In the genomic region with DNA sequence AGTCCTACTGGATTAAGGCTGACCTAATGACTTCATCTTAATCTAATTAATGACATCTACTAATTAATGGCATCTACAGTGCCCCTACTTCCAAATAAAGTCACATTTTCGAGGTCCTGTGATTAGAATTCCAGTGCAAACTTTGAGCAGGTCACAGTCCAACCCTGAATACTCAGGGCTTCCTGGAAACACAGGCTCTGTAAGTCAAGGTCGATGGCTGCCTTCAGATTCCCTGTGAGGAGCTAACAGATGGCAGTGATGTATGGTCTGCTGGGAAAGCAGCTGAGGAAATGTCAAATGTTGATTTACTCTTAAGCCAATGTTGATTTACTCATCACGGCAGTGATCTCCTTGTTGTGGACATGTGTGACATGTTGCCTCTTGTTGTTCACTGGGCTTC, we compare ENCODE assay signal across 38 mouse cellular contexts. TPM values are rescaled to one million over a fixed set of nuclear protein-coding genes. Genes with fewer than 3 reads are reported as not detected.
DNase-seq lines count a peak whose midpoint lies in the region; ATAC-seq and TF ChIP-seq lines count a peak whose summit lies in the region.
"Had no signal": no experiment of that assay in that cellular context is flagged by ENCODE, and none has a peak within 500 bp of the region (broad histone marks: within the 10 kb centered on the region; RNA-seq: fewer than 3 reads in every experiment).

No protein-coding gene starts in this region.

- no peaks in the 10 kb centered on the region for H3K36me3 ChIP-seq in kidney, adult 2 months (ENCODE audit: control insufficient read depth, insufficient read depth, low read length)
- H3K36me3 ChIP-seq: embryonic facial prominence, embryonic 10.5 days; embryonic facial prominence, embryonic 15.5 days; hindbrain, embryonic 12.5 days; limb, embryonic 15.5 days; liver, embryonic 13.5 days; midbrain, embryonic 12.5 days; neural tube, embryonic 12.5 days; stomach, embryonic 15.5 days had no signal

- no peaks in the 10 kb centered on the region for H3K27me3 ChIP-seq in kidney, adult 2 months (replicated peaks; ENCODE audit: control insufficient read depth, insufficient read depth, low read length)
- H3K27me3 ChIP-seq: embryonic facial prominence, embryonic 15.5 days; forebrain, embryonic 13.5 days; hindbrain, embryonic 12.5 days; limb, embryonic 15.5 days; liver, embryonic 13.5 days; midbrain, embryonic 12.5 days; neural tube, embryonic 12.5 days; Patski; stomach, embryonic 15.5 days had no signal

- H3K27ac ChIP-seq in kidney, adult 2 months (ENCODE audit: insufficient read depth, low read depth, low read length) = no peak overlapping the region
- H3K27ac ChIP-seq: embryonic facial prominence, embryonic 10.5 days; embryonic facial prominence, embryonic 15.5 days; forebrain, embryonic 13.5 days; hindbrain, embryonic 12.5 days; layer of hippocampus, adult 2 months; limb, embryonic 15.5 days; liver, embryonic 13.5 days; midbrain, embryonic 12.5 days; neural tube, embryonic 12.5 days; stomach, embryonic 15.5 days had no signal

- no peak for TF ChIP-seq POLR2A in kidney, adult 2 months (IDR thresholded peaks at IDR 0.05; ENCODE audit: low read depth, low read length)

- no peaks in the 10 kb centered on the region for H3K4me1 ChIP-seq in kidney, adult 2 months (ENCODE audit: control insufficient read depth, insufficient read depth, low read length)
- H3K4me1 ChIP-seq: embryonic facial prominence, embryonic 10.5 days; embryonic facial prominence, embryonic 15.5 days; forebrain, embryonic 13.5 days; hindbrain, embryonic 12.5 days; limb, embryonic 15.5 days; midbrain, embryonic 12.5 days; neural tube, embryonic 12.5 days; stomach, embryonic 15.5 days had no signal

- WGBS in kidney, adult 2 months = 37% methylated on average over 3 of the region's 3 CpGs

- ATAC-seq in erythroid progenitor cell, adult 5-6 weeks (replicated peaks; ENCODE audit: low FRiP score, poor library complexity, severe bottlenecking) = no peak
- ATAC-seq: forebrain, embryonic 13.5 days; lung, postnatal 0 days; Patski had no signal

- peak; percentile 7 for DNase-seq in embryo, embryonic 10 days (ENCODE audit: low spot score)
- DNase-seq in embryo, embryonic 11 days = no peak
- DNase-seq in kidney, adult 2 months = peak; percentile 2
- DNase-seq in kidney, postnatal 25 days = no peak
- DNase-seq in adrenal gland, adult 8-10 months = peak; percentile 46
- DNase-seq in embryo, embryonic 11.5 days (ENCODE audit: low read depth, low spot score) = peak; percentile 1
- DNase-seq in kidney, postnatal 10 days = no peak
- DNase-seq: cerebellum, adult 8-10 months; cerebellum, postnatal 25 days; gastrocnemius, postnatal 10 days; kidney, adult 18-20 months; kidney, postnatal 14 days; liver, embryonic 13.5 days; lung, adult 18-20 months; lung, postnatal 4 days; right cerebral cortex, postnatal 25 days had no signal

- TF ChIP-seq CTCF in kidney, adult 2 months (conservative IDR thresholded peaks at IDR 0.05; ENCODE audit: insufficient read depth, insufficient read length, low read depth, low read length) = no peak

- no peak overlapping the region for H3K4me3 ChIP-seq in kidney, adult 2 months (ENCODE audit: insufficient read depth, low read depth, low read length)
- H3K4me3 ChIP-seq: embryonic facial prominence, embryonic 10.5 days; embryonic facial prominence, embryonic 15.5 days; forebrain, embryonic 13.5 days; hindbrain, embryonic 12.5 days; layer of hippocampus, adult 2 months; limb, embryonic 15.5 days; liver, embryonic 13.5 days; megakaryocyte, embryonic 14.5 days; midbrain, embryonic 12.5 days; myocyte; neural tube, embryonic 12.5 days; stomach, embryonic 15.5 days had no signal

RNA-seq across cellular contexts. Expression of gene Hormad1, which starts 5.5 kb away (rescaled TPM):
- polyA plus RNA-seq in kidney, adult 2 months (2012; rRNA removed) = not detected in 2 replicates
- not detected for total RNA-seq in adrenal gland, adult 8-10 months (2022)
- total RNA-seq in erythroid progenitor cell, adult 5-6 weeks (2015; ENCODE audit: low replicate concordance) = not detected in 2 replicates
- not detected in 2 replicates for total RNA-seq in erythroid progenitor cell, adult 5-6 weeks (2017; ENCODE audit: low replicate concordance)
- total RNA-seq: gastrocnemius, postnatal 10 days; heart, postnatal 25 days; layer of hippocampus, adult 2 months; layer of hippocampus, postnatal 14 days; left cerebral cortex, adult 8-10 months; left cerebral cortex, postnatal 36 days; MEL; midbrain, postnatal 0 days had no signal
- polyA plus RNA-seq: embryonic facial prominence, embryonic 10.5 days; embryonic facial prominence, embryonic 15.5 days; forebrain, embryonic 13.5 days; gonadal fat pad, adult 2 months; heart, embryonic 14.5 days; hindbrain, embryonic 12.5 days; limb, embryonic 15.5 days; lung, postnatal 0 days; midbrain, embryonic 12.5 days; midbrain, postnatal 0 days; myocyte; neural tube, embryonic 12.5 days; Patski; stomach, embryonic 15.5 days had no signal

RNA-seq across cellular contexts. Expression of gene Ctss, which starts 27.4 kb away (rescaled TPM):
- polyA plus RNA-seq in kidney, adult 2 months (2012; rRNA removed) = 8.2 and 18.1 TPM in 2 replicates
- 100 to 1,000 TPM in 2 of 4 experiments, 10 to 100 TPM in 2; 52.8 to 131 (median 95.6) TPM for total RNA-seq in adrenal gland, adult 8-10 months (2022)
- total RNA-seq in erythroid progenitor cell, adult 5-6 weeks (2015; ENCODE audit: low replicate concordance) = 97.3 and 108 TPM in 2 replicates
- 104 and 120 TPM in 2 replicates for total RNA-seq in erythroid progenitor cell, adult 5-6 weeks (2017; ENCODE audit: low replicate concordance)
- total RNA-seq: MEL had no signal
- polyA plus RNA-seq: Patski had no signal

RNA-seq across cellular contexts. Expression of gene Golph3l, which starts 34.7 kb away (rescaled TPM):
- polyA plus RNA-seq in kidney, adult 2 months (2012; rRNA removed) = 7.6 and 10.4 TPM in 2 replicates
- total RNA-seq in adrenal gland, adult 8-10 months (2022) = 10 to 100 TPM; 53.5 to 63.5 (median 61.5) TPM
- total RNA-seq in erythroid progenitor cell, adult 5-6 weeks (2015; ENCODE audit: low replicate concordance) = 73.2 and 104 TPM in 2 replicates
- 66.4 and 93.1 TPM in 2 replicates for total RNA-seq in erythroid progenitor cell, adult 5-6 weeks (2017; ENCODE audit: low replicate concordance)

RNA-seq across cellular contexts. Expression of gene Ctsk, which starts 54.9 kb away (rescaled TPM):
- polyA plus RNA-seq in kidney, adult 2 months (2012; rRNA removed) = 6.5 and 8.2 TPM in 2 replicates
- 1 to 10 TPM; 4.6 to 9.3 (median 5.1) TPM for total RNA-seq in adrenal gland, adult 8-10 months (2022)
- 3.4 TPM in 1 of 2 replicates, not detected in the other for total RNA-seq in erythroid progenitor cell, adult 5-6 weeks (2015; ENCODE audit: low replicate concordance)
- not detected in 2 replicates for total RNA-seq in erythroid progenitor cell, adult 5-6 weeks (2017; ENCODE audit: low replicate concordance)

Comparison
In these comparisons a context has a peak if more than half of its experiments do, and no peak if none do; other contexts are left out.
1. DNase-seq: peak in embryo, embryonic 10 days (single experiment), kidney, adult 2 months (single experiment), adrenal gland, adult 8-10 months (single experiment) and embryo, embryonic 11.5 days (single experiment); none in embryo, embryonic 11 days (single experiment), kidney, postnatal 25 days (0 of 2) and kidney, postnatal 10 days (single experiment).